Mouse (Mus musculus): ENCODE measurements around the gene Dbh. TPM values are rescaled to one million over a fixed set of nuclear protein-coding genes. Genes with fewer than 3 reads are reported as not detected.

The Dbh gene
- 0.23 and 0.37 TPM in 2 replicates for polyA plus RNA-seq (2015; fragmentation: Nextera tagmentation; extraction: Ambion mirVana)

DNA sequence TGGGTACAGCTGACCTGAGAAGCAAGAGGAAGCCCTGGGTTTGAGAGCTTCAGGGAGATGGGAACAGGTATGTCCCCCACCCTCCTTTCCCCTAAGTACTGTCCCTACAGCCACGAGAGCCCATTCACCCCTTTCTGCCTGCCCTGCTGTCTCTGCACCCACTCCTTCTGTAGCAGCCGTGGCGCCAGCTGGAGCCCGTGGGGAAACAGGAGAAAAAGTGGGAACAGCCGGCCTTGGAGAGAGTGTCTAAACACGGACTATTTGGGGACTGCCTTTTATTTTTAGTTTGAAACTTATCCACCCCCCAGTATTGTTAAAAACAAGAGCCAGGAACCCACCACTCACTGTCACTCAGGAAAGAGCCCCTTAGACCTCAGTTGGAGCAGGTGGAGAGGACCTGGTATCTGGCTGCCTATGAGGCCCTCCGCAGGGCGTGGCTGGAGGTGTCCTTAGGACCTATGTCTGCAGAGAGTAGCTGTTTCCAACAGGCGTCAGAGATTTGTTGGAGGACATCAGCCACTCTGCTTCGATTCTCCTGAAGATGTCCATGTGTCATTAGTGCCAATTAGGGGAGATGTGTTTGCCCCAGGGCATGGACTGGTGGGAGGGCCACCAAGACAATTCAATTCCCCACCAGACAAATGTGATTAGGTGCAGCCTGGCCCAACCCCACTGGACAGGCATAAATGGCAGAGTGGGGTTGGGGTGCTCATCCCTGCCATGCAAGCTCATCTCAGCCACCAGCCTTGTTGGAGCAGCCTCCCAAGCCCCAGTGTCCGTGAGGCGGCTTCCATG, at the start of gene Dbh:
Gene Dbh (plus strand): TSS at position 438 of the 795 bp plus-strand sequence.

DNA sequence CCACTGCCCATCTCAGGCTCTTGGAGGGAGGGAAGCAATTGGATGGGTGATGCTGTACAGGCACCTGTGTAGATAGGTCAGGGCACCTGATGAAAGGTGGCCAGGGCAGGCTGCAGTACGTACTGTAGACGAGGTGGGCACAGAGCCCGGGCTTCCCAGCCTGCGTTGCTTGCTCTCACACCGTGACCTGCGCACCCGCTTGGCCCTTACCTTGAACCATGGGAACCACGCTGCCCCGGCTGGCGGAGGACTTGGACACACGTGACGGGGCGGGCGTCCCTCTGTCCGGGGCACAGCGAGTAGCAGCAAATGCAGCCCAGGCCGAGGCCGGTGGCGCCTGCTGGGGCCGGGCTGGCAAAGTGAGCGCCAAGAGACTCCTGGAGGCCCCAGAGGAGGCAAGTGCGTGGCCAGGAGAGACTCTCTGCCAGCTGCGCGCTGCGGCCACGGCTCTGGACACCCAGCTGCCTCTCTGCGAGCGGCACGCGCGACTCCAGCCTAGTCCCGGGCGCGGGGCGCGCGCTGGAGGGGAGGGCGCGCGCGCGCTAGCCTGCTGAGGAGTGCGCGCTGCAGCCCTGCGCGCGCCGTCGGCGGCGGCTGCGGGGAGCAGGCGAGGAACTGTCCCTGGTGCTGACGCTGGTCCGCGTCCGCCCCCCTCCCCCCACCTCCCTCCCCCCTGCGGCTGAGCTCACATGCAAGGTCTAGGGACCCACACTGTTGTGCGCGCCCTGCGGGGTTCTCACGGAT, 22.9 kb upstream of the Dbh start, which contains the start of gene Fam163b:
Gene Fam163b (minus strand): TSS at position 542 of the 744 bp plus-strand sequence.

Other genes with a start within 250 kb of the Dbh start
- gene Surf2, start 248.9 kb upstream of the Dbh start, polyA plus RNA-seq (2015; fragmentation: Nextera tagmentation; extraction: Ambion mirVana), result 24.2 TPM in 2 replicates
- 42.5 and 44.8 TPM in 2 replicates for gene Surf1, start 248.7 kb upstream of the Dbh start, polyA plus RNA-seq (2015; fragmentation: Nextera tagmentation; extraction: Ambion mirVana)
- gene Surf4, start 231.3 kb upstream of the Dbh start, polyA plus RNA-seq (2015; fragmentation: Nextera tagmentation; extraction: Ambion mirVana), result 196 and 215 TPM in 2 replicates
- 0.14 and 0.30 TPM in 2 replicates for gene Stkld1, start 231.2 kb upstream of the Dbh start, polyA plus RNA-seq (2015; fragmentation: Nextera tagmentation; extraction: Ambion mirVana)
- 20.7 and 23.3 TPM in 2 replicates for gene Rexo4, start 200.8 kb upstream of the Dbh start, polyA plus RNA-seq (2015; fragmentation: Nextera tagmentation; extraction: Ambion mirVana)
- gene Adamts13, start 191.8 kb upstream of the Dbh start, polyA plus RNA-seq (2015; fragmentation: Nextera tagmentation; extraction: Ambion mirVana), result 0.05 and 0.16 TPM in 2 replicates
- gene Cacfd1, start 155.3 kb upstream of the Dbh start, polyA plus RNA-seq (2015; fragmentation: Nextera tagmentation; extraction: Ambion mirVana), result 35.6 and 39.4 TPM in 2 replicates
- 2.5 and 3.3 TPM in 2 replicates for gene Slc2a6, start 137.2 kb upstream of the Dbh start, polyA plus RNA-seq (2015; fragmentation: Nextera tagmentation; extraction: Ambion mirVana)
- gene Mymk, start 93.1 kb upstream of the Dbh start, polyA plus RNA-seq (2015; fragmentation: Nextera tagmentation; extraction: Ambion mirVana), result not detected in 2 replicates
- gene Adamtsl2, start 85.9 kb upstream of the Dbh start, polyA plus RNA-seq (2015; fragmentation: Nextera tagmentation; extraction: Ambion mirVana), result 6.9 and 8.1 TPM in 2 replicates
- 0.10 TPM in 1 of 2 replicates, not detected in the other for gene Fam163b, start 22.7 kb upstream of the Dbh start, polyA plus RNA-seq (2015; fragmentation: Nextera tagmentation; extraction: Ambion mirVana)
- gene Sardh, start 83.1 kb downstream of the Dbh start, polyA plus RNA-seq (2015; fragmentation: Nextera tagmentation; extraction: Ambion mirVana), result 11.3 and 13.1 TPM in 2 replicates

Measured in urinary bladder, postnatal 0 days (tissue).